Comparison of ENCODE assay signal across 16 mouse cellular contexts in the genomic region with DNA sequence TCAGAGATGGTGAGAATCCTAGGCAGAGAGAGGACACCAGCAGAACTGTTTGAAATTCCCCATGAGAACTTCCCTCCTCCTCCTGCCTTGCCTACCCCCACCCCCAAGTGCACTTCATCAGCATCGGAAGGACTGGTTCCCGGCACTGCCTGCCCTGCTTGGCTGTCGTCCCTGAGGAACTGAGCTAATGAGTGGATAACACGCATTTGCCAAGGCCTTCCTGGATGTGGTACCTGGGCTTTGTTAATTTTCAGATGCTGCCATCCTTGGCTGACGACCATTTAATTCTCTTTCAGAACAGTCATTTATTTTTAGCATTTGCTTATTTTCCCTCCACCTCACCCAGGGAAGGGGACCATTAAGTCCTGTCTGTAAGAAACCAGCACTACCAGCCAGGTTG. TPM values are rescaled to one million over a fixed set of nuclear protein-coding genes. Genes with fewer than 3 reads are reported as not detected.
DNase-seq lines count a peak whose midpoint lies in the region; ATAC-seq and TF ChIP-seq lines count a peak whose summit lies in the region.
"Had no signal": no experiment of that assay in that cellular context is flagged by ENCODE, and none has a peak within 500 bp of the region (broad histone marks: within the 10 kb centered on the region; RNA-seq: fewer than 3 reads in every experiment).

No protein-coding gene starts in this region.

- no peak for TF ChIP-seq CTCF in brain, embryonic 14.5 days (IDR thresholded peaks at IDR 0.05; ENCODE audit: borderline replicate concordance, extremely low read depth, insufficient read depth, insufficient read length)

- no peak for ATAC-seq in monocyte, adult 5-6 weeks (replicated peaks; ENCODE audit: insufficient number of reproducible peaks, low FRiP score, low TSS enrichment, poor library complexity, severe bottlenecking)
- ATAC-seq: liver, postnatal 0 days; Patski had no signal

- no peak for TF ChIP-seq POLR2A in brain, embryonic 14.5 days (IDR thresholded peaks at IDR 0.05; ENCODE audit: borderline replicate concordance, extremely low read depth, insufficient read depth, insufficient read length, poor library complexity, severe bottlenecking)

- DNase-seq in lung, adult 18-20 months, result peak; percentile 33 to 40
- DNase-seq in lung, postnatal 4 days, result no peak
- DNase-seq in brain, embryonic 14.5 days (ENCODE audit: low read depth), result peak; percentile 13
- DNase-seq in cerebellum, adult 8-10 months, result peak; percentile 38
- peak; percentile 50 for DNase-seq in cerebellum, postnatal 36 days
- no peak for DNase-seq in layer of hippocampus, postnatal 36 days
- DNase-seq: adrenal gland, adult 2 months; gastrocnemius, postnatal 36 days; heart, postnatal 36 days; kidney, adult 8-10 months; kidney, postnatal 14 days; liver, postnatal 0 days; thymus, adult 18-20 months; thymus, postnatal 4 days had no signal

RNA-seq across cellular contexts. Expression of gene Clpb, which starts 32.0 kb away (rescaled TPM):
- 20.1 and 25.4 TPM in 2 replicates for polyA plus RNA-seq in brain, embryonic 14.5 days (2012; rRNA removed)
- total RNA-seq in layer of hippocampus, postnatal 36 days (2021), result 10 to 100 TPM; 53.1 to 54.7 TPM
- 3.9 to 14.6 TPM (median 12.1 TPM) in 3 replicates for total RNA-seq in monocyte, adult 5-6 weeks (2017)

Comparison
In these comparisons a context has a peak if more than half of its experiments do, and no peak if none do; other contexts are left out.
1. DNase-seq: peak in lung, adult 18-20 months (2 of 2), brain, embryonic 14.5 days (single experiment), cerebellum, adult 8-10 months (single experiment) and cerebellum, postnatal 36 days (2 of 2); none in lung, postnatal 4 days (0 of 2) and layer of hippocampus, postnatal 36 days (0 of 2).